Mouse (Mus musculus) limb, embryonic 10.5 days (tissue): ENCODE measurements around the gene Wsb1. TPM values are rescaled to one million over a fixed set of nuclear protein-coding genes. Genes with fewer than 3 reads are reported as not detected.
"Not testable (repeated sequence)": the region's sequence is repeated elsewhere in the genome, so short reads cannot be mapped to it uniquely, and the experiment has no call there.

Experiments used
- DNase-seq: peaks from one replicate; pipeline ENCODE4 v3.0.0-alpha.2; 2017; ENCODE audit warnings: low spot score
- H3K27ac ChIP-seq: fragments of 300-500 bp; sonication (generic); 2 replicates; pipeline ENCODE4 v1.5.1; 2016; ENCODE audit warnings: mild to moderate bottlenecking
- H3K27me3 ChIP-seq: fragments of 300-500 bp; sonication (generic); 2 replicates; pipeline ENCODE4 v1.6.1; 2016; ENCODE audit warnings: low read depth, mild to moderate bottlenecking; ENCODE audit not compliant: poor library complexity, severe bottlenecking
- H3K36me3 ChIP-seq: fragments of 300-500 bp; sonication (generic); 2 replicates; pipeline ENCODE4 v1.6.1; 2016; ENCODE audit warnings: mild to moderate bottlenecking, moderate library complexity
- H3K4me1 ChIP-seq: fragments of 300-500 bp; sonication (generic); 2 replicates; pipeline ENCODE4 v1.6.1; 2016
- H3K4me3 ChIP-seq: fragments of 300-500 bp; sonication (generic); 2 replicates; pipeline ENCODE4 v1.5.1; 2016; ENCODE audit warnings: mild to moderate bottlenecking, moderate library complexity
- H3K9me3 ChIP-seq: fragments of 300-500 bp; sonication (generic); replicated peaks from 2 replicates; pipeline ENCODE4 v1.6.1; 2016; ENCODE audit warnings: mild to moderate bottlenecking
- WGBS: fragments of 180-500 bp; shearing (Covaris S2); methylation state at CpG from one replicate; pipeline ENCODE4 v1.1.7; 2016; 5-methylcytosine and 5-hydroxymethylcytosine counted together
- polyA plus RNA-seq: library from polyadenylated mRNA; unstranded; fragments of >200 nt; fragmentation: Nextera tagmentation; extraction: Ambion mirVana; gene quantifications from 2 replicates; pipeline ENCODE4 v1.2.1, GENCODE M21; 2016

Wsb1 gene
- polyA plus RNA-seq: 196 and 306 TPM in 2 replicates

DNA sequence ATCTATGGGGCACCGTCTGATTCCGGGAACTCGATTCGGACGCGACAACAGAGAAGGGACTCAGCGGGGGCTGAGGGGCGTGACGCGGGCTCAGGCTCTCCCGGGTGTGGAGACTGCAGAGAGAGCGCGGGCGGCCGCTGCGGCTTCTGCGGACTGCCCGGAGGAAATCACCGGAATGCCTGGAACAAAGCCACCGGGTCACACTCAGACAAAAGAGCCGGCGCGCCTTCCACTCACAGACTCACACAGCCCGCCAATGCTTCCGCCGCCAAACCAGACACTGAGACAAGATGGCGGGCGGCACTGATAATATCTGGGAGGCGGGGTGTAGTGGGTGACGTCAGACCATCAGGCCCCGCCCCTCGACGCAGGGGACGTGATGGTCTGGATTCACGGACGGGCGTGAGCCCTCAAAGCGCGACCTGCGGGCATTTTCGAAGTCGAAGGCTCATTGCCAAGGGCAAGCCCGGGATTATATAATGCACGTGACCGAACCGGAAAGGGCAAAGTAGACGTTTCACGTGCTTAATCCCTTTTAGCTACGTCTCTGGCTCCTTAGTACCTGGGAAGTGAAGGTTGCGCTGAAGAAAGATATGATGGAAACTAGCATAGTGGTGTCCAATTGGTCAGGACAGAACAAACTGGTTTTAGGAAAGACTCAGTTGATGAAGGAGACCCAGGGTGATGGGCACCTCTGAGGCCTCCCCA lies at the start of gene Wsb1:
Wsb1 (minus strand) TSS at position 281 of the 708 bp plus-strand sequence.
- peak within 1 kb of the TSS; percentile 96 for H3K27ac ChIP-seq
- 2% methylated on average over 50 of the region's 50 CpGs for WGBS
- peaks cover 20% of the 10 kb centered on the region for H3K4me1 ChIP-seq

DNA sequence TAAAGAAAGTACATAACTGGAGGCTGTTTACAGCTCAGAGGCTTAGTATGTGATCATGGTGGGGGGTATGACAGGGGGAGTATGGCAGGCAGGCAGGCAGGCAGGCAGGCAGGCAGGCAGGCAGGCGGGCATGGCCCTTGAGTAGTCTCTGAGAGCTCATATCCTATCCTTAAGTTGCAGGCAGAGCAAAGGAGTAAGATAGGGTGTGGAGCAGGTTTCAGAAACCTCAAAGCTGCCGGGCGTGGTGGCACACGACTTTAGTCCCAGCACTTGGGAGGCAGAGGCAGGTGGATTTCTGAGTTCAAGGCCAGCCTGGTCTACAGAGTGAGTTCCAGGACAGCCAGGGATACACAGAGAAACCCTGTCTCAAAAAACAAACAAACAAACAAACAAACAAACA lies 49.8 kb upstream of the Wsb1 start:
- H3K4me1 ChIP-seq: peaks cover 35% of the 10 kb centered on the region
- not testable (repeated sequence) for H3K4me3 ChIP-seq, H3K27ac ChIP-seq, H3K36me3 ChIP-seq, DNase-seq, H3K9me3 ChIP-seq, H3K27me3 ChIP-seq
- 84% methylated on average over 4 of the region's 4 CpGs for WGBS

More for the DNA sequence above, at the start of gene Wsb1:
- H3K27me3 ChIP-seq: no peaks in the 10 kb centered on the region
- H3K9me3 ChIP-seq: no peaks in the 10 kb centered on the region
- H3K4me3 ChIP-seq: peak within 1 kb of the TSS; percentile 92
- peak; percentile 97 for DNase-seq
- H3K36me3 ChIP-seq: peaks cover 27% of the 10 kb centered on the region

DNA sequence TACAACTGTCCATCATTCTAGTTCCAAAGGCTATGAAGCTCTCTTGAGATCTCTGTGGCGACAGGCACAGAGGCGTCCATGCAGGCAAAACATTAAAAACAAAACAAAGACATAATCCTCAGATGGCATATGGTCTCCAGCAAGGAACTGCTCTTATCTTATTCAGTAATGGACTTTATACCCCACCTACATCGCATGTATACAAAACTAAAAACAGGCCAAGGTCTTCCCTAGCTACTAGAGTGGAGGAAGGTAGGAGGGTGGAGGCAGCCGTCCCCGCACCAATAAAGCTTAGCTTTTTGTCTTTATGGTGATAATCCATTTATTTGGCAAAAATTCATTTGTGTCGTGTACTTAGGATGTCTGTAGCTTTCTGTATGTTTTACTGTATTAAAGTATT lies 48.6 kb upstream of the Wsb1 start:
- Histone ChIP-seq H3K36me3 (no peaks in the 10 kb centered on the region), H3K27ac (no peak overlapping the region), H3K27me3 (no peaks in the 10 kb centered on the region), H3K4me1 (peaks cover 30% of the 10 kb centered on the region), H3K4me3 (no peak overlapping the region), H3K9me3 (no peaks in the 10 kb centered on the region)
- DNase-seq: no peak
- WGBS: 92% methylated on average over 6 of the region's 6 CpGs

DNA sequence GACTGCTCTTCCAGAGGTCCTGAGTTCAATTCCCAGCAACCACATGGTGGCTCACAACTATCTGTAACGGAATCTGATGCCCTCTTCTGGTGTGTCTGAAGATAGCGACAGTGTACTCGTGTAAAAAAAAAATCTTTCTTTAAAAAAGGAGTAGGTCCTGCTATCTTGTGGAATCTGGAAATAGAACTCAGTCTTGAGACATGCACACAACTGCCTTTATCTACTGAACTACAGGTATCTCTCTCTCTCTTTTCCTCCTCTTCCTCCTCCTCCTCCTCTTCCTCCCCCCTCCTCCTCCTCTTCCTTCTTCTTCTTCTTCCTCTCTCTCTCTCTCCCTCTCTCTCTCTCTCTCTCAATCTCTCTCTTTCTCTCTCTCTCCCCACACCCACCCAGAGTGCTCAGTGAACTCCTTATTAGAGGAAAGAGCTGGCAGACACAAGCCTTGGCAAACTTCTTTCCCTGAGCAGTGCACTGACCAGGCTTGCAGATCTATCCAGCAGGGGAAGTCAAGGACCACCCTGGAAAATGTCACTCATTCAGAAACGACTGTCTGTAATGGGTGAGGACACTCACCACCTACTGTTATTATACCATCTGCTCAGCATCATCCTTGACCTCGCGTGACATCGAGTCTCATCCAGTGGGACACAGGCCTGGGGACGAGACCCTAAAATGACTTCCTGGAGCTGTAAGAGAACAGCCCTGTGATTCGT lies 45.4 kb upstream of the Wsb1 start:
- H3K9me3 ChIP-seq: no peaks in the 10 kb centered on the region
- no peak for DNase-seq
- H3K4me1 ChIP-seq: no peaks in the 10 kb centered on the region
- no peaks in the 10 kb centered on the region for H3K36me3 ChIP-seq
- 78% methylated on average over 9 of the region's 9 CpGs for WGBS
- H3K27ac ChIP-seq: no peak overlapping the region
- no peaks in the 10 kb centered on the region for H3K27me3 ChIP-seq
- H3K4me3 ChIP-seq: no peak overlapping the region

DNA sequence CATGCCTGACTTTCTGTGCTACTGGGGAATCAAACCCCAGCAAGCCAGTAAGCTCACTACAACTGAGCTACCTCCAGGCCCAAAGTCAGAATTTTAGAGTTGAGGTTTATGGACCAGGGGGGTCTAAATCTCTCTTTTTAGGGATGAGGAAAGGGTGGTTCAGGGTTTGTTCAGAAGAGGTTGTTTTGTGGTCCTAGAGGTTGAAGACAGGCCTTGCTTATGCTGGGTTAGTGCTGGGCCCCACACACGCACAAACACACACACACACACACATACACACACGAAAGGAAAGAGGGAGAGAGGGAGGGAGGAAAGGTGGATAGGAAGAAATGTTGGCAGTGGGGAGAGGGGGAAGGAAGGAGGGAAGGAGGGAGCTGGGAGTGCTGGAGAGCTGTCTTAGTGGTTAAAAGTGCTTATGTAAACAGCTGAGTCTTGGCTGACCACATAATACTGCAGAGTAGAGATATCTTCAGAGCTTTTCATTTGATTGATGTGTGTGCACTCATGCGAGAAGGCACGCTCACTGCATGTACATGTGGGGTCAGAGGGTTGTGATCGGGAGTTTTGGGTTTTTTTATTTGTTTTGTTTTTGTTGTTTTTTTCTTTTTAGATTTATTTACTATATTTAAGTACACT lies 42.5 kb upstream of the Wsb1 start, which contains the start of gene Gm9964:
Gm9964 (minus strand) TSS at position 51 of the 636 bp plus-strand sequence.
- no peaks in the 10 kb centered on the region for H3K27me3 ChIP-seq
- H3K4me3 ChIP-seq: no peak within 1 kb of the TSS
- peaks cover 11% of the 10 kb centered on the region for H3K4me1 ChIP-seq
- no peaks in the 10 kb centered on the region for H3K9me3 ChIP-seq
- H3K36me3 ChIP-seq: no peaks in the 10 kb centered on the region
- no peak for DNase-seq
- no peak within 1 kb of the TSS for H3K27ac ChIP-seq
- WGBS: 88% methylated on average over 5 of the region's 5 CpGs

DNA sequence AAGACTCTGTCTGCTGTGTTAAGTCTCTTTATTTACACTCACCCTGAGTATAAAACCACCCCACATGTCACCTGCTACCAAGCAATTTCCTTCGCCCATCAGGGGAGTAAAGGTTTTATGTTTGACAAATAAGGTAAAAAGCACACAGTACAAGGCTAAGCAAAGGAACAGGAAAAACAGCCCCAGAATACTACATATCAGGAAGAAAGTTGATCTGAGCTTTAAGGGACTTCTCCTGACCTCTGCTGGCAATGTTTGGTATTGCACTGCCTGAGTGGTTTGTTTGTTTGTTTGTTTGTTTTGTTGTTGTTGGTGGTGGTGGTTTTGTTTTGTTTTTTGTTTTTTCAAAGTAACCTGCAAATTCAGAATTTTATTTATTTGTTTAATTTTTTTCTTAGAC lies 41.7 kb upstream of the Wsb1 start:
- no peaks in the 10 kb centered on the region for H3K27me3 ChIP-seq
- no peak for DNase-seq
- no peak overlapping the region for H3K27ac ChIP-seq
- no peaks in the 10 kb centered on the region for H3K9me3 ChIP-seq
- H3K4me1 ChIP-seq: peaks cover 16% of the 10 kb centered on the region
- H3K4me3 ChIP-seq: no peak overlapping the region
- no peaks in the 10 kb centered on the region for H3K36me3 ChIP-seq
- WGBS: 58% methylated on average over 1 of the region's 1 CpGs

DNA sequence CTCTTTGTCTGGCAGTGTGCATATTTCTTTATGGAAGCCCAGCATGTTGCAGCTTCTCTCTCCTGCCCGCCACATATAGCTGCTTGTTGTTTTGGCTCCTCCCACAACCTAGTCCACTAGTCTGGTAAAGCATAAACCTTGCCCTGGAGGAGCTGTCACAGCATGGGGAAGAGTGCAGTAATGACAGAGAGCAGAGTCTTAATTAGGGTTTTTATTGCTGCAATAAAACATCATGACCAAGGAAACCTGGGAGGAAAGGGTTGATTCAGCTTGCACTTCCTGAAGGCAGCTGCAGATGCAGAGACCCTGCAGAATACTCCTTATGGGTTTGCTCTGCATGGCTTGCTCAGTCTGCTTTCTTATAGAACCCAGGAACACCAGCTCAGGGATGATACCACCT lies 39.5 kb upstream of the Wsb1 start:
- DNase-seq: peak; percentile 45
- H3K4me3 ChIP-seq: no peak overlapping the region
- peak overlapping the region; percentile 19; the same call in 1 of the 2 replicates for H3K27ac ChIP-seq
- no peaks in the 10 kb centered on the region for H3K9me3 ChIP-seq
- 11% methylated on average over 1 of the region's 1 CpGs for WGBS
- H3K4me1 ChIP-seq: peaks cover 19% of the 10 kb centered on the region
- no peaks in the 10 kb centered on the region for H3K27me3 ChIP-seq
- H3K36me3 ChIP-seq: no peaks in the 10 kb centered on the region

DNA sequence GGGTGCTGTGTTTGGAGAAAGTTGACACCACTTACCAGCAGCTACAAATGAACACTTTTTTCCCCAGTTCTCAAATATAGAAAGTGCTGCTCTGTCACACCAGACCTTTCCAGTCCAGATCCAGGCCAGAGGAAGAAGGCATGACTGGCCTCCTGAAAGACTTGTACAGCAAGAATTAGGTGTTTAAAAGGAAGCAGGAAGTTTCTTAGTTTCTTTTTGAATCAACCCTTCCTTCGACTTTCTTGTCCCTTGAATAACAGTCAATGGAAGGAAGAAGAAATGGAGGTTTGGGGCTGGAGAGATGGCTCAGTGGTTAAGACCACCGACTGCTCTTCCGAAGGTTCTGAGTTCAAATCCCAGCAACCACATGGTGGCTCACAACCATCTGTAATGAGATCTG lies 38.6 kb upstream of the Wsb1 start:
- Histone ChIP-seq H3K36me3 (no peaks in the 10 kb centered on the region), H3K4me1 (peaks cover 27% of the 10 kb centered on the region), H3K9me3 (no peaks in the 10 kb centered on the region), H3K4me3 (no peak overlapping the region), H3K27ac (no peak overlapping the region), H3K27me3 (no peaks in the 10 kb centered on the region)
- WGBS: 90% methylated on average over 3 of the region's 3 CpGs
- no peak for DNase-seq

DNA sequence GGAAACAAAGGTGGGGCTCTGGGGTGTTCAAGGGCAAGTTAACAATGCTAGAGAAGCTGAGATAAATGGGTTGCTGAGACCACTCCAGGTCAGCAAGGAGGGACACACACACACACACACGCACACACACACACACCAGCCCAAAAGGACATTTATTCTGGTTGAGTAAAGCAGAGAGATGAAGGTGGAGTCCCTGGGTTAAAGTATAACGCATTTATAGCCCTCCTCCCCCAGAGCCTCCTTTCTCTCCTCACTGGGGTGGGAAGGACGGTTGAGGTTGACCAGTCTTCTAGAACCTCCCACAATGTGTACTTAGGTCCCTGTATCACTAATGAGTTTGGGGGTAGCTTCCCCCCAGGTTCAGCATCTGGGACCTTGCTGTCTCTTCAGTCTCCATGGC lies 37.7 kb upstream of the Wsb1 start:
- WGBS: 84% methylated on average over 3 of the region's 3 CpGs
- H3K4me3 ChIP-seq: no peak overlapping the region
- no peak for DNase-seq
- no peak overlapping the region for H3K27ac ChIP-seq
- H3K36me3 ChIP-seq: no peaks in the 10 kb centered on the region
- no peaks in the 10 kb centered on the region for H3K9me3 ChIP-seq
- H3K27me3 ChIP-seq: no peaks in the 10 kb centered on the region
- peaks cover 33% of the 10 kb centered on the region for H3K4me1 ChIP-seq

DNA sequence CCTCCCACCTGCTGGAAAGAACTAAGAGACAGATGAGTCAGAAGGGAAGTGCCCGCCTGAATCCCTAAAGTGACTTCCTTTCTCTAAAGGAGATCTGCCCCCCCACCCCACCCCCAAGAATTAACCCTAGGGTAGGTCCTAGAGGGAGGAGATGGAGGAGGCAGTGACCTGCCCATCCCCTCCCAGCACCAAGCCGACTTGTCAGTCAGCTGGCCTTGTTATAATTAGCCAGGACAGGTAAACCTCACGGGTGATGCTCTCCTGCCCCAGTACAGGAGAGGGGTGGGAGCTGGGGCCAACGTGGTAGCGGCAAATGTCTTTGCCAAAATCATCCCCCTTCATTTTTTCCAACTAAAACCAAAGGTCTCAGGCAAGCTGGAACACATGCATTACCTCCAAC lies 37.2 kb upstream of the Wsb1 start:
- no peaks in the 10 kb centered on the region for H3K27me3 ChIP-seq
- H3K9me3 ChIP-seq: no peaks in the 10 kb centered on the region
- no peak overlapping the region for H3K4me3 ChIP-seq
- no peak for DNase-seq
- WGBS: 73% methylated on average over 5 of the region's 5 CpGs
- H3K4me1 ChIP-seq: peaks cover 36% of the 10 kb centered on the region
- no peaks in the 10 kb centered on the region for H3K36me3 ChIP-seq
- no peak overlapping the region for H3K27ac ChIP-seq

DNA sequence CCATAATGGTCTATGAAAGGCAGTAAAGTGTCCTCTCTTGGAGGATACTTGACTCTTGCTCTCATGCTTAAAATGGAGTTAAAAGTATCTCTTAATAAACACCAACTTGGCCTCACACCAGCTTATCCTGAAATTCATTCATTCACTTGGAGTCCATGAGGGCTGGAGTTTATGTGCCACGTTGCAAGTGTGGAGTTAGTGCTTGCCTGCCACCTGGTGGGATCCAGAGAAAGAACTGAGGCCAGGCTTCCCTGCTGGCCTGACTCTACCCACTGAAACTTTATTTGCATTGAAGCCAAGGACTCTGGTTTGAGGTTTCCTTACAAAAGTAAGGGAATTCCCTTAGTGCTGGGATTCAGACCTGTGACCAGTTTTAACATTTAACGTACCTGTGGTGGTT lies 36.0 kb upstream of the Wsb1 start:
- H3K9me3 ChIP-seq: no peaks in the 10 kb centered on the region
- no peak for DNase-seq
- no peaks in the 10 kb centered on the region for H3K27me3 ChIP-seq
- no peak overlapping the region for H3K27ac ChIP-seq
- WGBS: 51% methylated on average over 2 of the region's 2 CpGs
- no peaks in the 10 kb centered on the region for H3K36me3 ChIP-seq
- no peak overlapping the region for H3K4me3 ChIP-seq
- H3K4me1 ChIP-seq: peaks cover 38% of the 10 kb centered on the region

DNA sequence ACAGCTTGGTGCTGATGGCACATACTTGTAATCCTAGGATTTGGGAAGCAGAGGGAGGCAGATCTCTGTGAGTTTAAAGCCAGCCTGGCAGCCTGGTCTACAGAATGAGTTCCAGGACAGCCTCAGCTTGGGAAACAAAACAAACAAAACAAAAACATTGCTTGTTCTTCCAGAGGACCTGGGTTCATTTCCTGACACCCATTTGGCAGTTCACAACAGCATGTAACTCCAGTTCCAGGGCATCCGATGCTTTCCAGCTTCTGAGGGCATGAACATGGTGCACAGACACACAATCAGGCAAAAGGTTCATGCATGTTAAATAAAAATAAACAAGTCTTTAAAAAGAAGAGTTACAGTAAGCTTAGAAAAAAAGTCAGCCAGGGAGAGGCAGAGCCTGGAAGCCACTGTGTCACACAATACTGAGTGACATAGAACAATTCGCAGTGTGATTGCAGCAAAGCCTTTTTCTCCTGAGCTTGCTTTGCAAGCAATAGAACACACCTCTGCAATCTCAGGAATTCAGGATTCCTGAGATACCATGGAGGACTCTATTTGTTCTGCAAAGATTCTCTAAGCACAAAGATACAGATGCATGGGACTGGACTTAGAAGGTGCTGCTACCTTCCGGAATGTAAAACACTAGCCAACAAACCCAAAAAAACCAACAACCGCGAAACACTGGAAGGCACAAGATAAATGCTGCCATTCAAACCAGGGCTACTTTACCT lies 34.6 kb upstream of the Wsb1 start:
- WGBS: 85% methylated on average over 5 of the region's 5 CpGs
- no peak overlapping the region for H3K27ac ChIP-seq
- H3K36me3 ChIP-seq: no peaks in the 10 kb centered on the region
- H3K9me3 ChIP-seq: no peaks in the 10 kb centered on the region
- no peak for DNase-seq
- no peaks in the 10 kb centered on the region for H3K27me3 ChIP-seq
- peaks cover 36% of the 10 kb centered on the region for H3K4me1 ChIP-seq
- no peak overlapping the region for H3K4me3 ChIP-seq
